Mouse (Mus musculus) liver, embryonic 14.5 days (tissue): ENCODE results near the gene Atxn1l.

Source experiments
- CTCF ChIP-seq: IDR thresholded peaks from 2 replicates; pipeline ENCODE4 v1.5.1; 2016; ENCODE audit warnings: antibody characterized with exemption, low read depth, control low read depth
- EP300 ChIP-seq: IDR thresholded peaks from 2 replicates; pipeline ENCODE4 v1.6.1; 2016; ENCODE audit warnings: antibody characterized with exemption, low read depth

DNA sequence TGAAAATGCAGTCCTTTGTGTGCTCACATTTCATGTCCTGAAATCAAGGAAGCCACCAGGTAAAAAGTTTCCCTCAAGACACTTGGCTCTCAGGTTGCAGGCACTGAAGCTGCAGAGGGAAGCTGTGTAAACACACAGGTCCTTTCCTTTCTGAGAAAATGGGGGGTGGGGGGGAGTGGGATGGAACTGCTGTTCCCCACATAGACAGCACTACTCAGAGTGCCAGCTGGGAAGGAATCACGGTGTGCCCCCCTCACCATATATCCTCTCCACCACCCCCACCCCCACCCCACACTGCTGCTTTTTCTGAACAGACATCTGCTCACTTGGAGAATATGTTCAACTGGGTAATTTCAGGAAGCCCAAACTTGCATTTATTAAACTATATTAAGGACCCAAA is 25.0 kb downstream of the Atxn1l start:
- TF ChIP-seq CTCF (no peak), EP300 (no peak)
